Mouse (Mus musculus): Measurements from ENCODE around the gene Slc22a26.

DNA sequence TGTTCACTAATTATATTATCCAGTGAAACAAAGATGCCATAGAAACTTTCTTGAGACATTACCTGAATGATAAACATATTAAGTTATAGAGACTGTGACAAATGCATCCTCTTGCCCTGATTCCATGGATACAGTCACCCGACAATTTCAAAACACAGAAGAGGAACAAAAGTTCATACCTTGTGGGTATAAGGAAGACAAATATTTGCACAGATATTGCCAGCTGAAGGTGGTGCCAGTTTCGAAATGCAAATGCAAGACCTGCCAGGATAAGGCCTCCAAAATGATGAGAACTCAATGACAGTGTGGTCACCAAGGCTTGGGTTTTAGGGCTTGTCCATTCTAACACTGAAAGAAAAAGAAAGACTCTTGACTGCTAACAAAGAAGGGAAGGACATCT, 27.4 kb upstream of the Slc22a26 start:
- TF ChIP-seq POLR2A (IDR thresholded peaks at IDR 0.05; ENCODE audit: borderline replicate concordance, extremely low read depth, insufficient read depth, insufficient read length, poor library complexity, severe bottlenecking) (no peak), CTCF (IDR thresholded peaks at IDR 0.05; ENCODE audit: borderline replicate concordance, extremely low read depth, insufficient read depth, insufficient read length) (no peak)
